Mouse (Mus musculus) CD4-positive, CD25-positive, alpha-beta regulatory T cell, adult 2 months (primary cell): Measurements from ENCODE around the gene Theg.

ENCODE experiments used
- DNase-seq: peaks from one replicate; pipeline ENCODE4 v3.0.0-alpha.2; 2012; ENCODE audit warnings: low read depth, low spot score

Theg gene

DNA sequence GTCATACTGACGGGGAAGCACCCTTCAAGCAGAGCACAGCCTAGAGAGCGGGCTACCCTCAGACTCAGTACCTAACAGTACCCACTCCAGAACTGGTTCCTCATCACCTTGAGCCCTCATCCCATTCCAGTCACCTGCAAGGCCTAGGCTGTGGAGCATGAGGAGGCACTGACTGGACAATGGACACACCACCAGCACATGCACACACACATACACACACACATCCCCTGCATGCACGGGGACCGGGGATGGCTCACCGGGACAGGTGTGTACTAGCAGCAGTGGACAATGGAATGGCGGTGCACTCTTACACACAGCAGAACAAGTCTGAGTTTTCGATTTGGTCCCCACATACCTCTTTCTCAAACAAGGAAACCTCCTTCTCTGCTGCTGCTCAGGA lies 49.9 kb downstream of the Theg start:
- no peak for DNase-seq

DNA sequence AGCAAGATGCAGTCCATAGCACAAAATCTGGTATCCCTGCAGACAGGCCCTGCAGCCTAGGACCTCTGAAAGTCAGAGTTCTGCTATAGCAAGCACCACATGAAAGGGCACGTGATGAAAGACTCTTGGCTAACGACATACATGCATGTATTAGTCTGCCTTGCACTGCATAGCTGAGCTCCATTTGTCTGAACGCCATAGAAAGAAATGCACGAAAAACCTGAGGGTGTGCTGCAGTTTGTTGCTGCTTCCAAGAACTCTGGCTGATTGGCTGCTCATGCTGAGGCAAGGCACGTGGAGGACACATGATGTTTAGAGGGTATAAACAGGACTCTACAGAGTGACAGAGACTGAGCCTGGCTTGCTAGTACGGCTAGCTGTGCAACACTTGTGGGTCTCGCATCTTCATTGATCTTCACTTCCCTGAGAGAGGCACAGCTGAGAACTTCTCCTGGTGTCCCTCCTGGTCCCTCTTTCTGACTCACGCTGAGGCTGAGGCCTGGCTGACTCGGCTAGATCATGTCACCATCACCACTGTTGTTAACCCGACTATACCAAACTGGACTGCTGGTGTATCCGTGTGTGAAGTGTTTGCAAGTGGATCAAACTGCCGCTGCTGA lies 50.6 kb downstream of the Theg start:
- DNase-seq, result no peak

DNA sequence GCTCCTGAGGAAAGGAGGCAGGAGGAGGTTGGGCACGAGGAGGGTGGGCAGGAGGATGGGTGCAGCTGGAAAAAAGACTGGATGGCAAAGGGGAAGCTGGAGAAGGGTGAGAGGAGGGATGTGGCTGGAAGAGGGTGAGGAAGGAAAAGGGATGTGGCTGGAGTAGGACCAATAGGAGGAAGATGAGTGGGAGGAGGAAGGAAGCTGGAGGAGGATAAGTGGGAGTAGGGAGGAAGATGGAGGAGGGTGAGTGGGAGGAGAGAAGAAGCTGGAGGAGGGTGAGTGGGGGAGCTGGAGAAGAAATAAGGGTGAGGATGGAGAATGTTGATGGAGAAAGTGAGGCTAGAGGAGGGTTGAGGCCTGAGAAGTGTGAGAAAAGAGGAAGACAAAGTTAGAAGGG lies 51.7 kb downstream of the Theg start:
- DNase-seq, result no peak

DNA sequence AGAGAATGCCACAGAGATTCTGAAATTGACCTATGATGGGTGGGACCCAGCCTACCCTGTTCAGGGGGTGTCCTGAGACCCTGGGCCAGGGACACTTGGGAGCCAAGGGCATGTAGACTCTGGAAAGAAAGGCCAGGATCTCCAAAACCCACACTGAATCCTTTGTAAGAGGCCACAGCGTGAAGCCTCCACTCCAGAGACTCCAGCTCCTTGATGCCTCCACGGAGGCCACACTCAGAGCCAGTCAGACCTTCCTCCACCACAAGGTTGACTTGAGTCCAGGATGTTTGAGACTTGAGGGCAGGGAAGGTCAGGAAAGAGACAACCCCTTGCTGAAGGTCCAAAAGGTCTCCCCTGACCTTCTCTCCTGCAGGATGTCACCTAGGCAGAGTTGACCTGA lies 52.7 kb downstream of the Theg start:
- no peak for DNase-seq

DNA sequence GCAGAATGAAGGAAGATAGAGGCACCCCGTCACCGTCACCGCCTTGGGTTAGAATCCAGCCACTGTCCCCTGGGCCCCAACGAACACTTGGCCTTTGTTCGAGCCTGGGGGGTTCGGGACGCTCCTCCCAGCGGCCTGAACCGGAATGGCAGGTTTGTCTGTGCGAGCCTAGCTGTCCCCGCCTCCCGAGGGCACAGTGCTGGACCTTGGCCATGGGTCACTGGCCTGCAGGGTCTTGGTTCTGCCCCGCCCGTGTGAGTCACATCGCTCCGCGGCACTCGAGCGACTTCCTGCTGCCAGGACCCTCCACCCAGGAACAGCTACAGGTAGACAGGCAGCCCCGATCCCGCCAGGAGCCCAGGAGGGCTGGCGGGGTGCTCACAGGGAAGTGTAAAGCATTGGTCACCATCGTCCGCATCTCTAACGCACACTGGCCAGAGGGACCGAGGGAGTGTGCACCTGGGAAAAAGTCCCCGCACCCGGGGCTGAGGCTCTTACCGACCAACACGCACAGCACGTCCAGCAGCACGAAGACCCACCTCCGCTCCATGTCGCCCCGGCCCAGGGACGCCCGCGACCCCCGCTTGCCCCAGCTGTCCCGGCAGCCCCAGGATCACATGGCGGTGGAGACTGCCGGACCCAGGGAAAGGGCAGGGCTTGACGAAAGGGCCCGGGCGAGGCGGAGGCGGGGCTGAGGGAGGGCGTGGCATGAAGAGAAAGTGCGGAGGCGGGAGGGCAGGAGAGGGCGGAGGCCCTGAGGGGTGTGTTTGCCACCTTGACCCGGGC lies 53.8 kb downstream of the Theg start, which contains the start of gene Plpp2:
Plpp2 (minus strand) TSS at position 671 of the 786 bp plus-strand sequence.
- peak; percentile 69 for DNase-seq

DNA sequence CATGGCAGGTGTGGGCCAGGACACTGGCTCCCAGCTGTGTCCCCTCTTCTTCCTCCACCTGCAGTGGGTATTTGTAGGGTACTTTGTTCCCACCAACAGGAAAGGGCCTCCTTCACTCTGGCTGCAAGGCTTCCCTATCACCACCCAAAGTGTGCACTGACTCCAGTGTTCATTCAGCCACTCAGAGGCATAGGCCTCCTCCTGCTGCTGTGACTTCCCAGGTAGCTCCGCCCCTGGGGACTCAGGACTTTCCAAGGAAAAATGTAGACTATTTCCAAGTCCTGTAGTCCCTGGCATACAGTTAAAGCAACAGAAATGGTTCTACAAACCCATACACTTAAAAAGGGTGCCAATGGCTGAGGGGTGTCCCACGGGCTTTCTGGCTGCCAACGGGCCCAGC lies 54.5 kb downstream of the Theg start:
- DNase-seq, result peak; percentile 4

DNA sequence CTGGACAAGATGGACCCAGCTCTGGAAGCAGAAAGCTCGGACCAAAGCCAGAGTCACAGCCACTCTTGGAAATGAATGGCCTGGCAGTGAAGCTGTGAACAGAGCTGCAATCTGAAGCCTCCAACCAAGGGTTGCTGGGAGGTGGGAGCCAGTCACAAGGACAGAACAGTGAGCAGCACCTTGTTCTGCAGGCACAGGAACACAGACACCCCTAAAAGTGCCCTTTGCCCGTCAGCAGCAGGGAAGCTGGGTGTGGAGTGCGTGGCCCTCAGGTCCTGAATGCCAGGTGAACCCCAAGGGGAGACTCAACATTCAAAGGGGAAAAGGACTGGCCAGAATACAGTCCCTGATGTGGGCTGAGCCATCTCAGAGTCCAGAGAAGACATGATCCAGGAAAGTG lies 55.5 kb downstream of the Theg start:
- no peak for DNase-seq

DNA sequence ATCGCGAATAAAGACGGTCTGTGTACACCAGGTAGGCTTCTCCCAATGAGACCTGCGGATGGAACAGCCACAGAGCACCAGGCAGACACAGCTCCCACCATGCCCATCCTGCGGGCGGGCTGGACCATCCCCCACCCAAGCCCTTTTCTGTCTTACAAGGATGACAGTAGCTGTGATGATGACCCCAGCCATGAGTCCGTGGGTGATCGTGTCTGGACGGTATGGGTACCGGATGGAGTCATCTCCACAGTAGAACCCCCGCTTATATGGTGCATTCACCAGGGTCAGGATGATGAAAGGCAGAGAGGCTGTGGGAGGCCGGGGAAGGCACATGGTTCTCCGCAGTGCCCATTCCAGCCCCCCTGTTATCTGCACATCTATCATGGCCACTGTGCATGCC lies 56.4 kb downstream of the Theg start:
- DNase-seq, result no peak

DNA sequence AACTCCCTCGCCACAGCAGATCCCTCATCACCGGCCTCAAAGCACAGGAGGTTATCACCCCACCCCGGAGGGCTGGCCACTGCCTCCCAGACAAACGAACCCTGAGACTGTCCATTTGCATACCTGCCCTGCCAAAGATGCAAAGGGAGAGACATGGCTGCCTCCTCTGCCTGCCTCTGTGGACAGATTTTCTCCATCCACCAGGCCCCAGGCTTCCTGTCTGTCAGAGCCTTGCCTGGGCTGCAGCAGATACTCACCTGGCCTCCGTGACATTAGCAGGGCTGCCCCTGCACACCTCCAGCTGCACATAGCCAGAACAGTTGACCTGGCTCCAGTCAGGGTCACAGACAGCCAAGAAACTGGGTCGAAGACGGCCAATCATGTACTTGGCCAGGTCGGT lies 56.9 kb downstream of the Theg start:
- DNase-seq, result no peak

DNA sequence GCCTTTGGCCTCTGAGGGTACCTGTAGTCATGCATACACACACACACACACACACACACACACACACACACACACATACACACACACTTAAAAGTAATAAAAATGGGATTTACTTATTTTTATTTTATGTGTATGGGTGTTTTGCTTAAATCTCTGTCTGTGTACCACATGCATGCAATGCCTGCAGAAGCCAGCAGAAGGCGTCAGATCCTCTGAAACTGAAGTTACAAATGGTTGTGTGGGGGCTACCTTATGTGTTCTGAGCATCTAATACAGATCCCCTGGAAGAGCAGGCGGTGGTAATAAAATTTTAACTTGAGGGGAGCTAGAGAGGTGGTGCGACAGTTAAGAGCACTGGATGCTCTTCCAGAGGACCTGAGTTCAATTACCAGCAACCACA lies 59.0 kb downstream of the Theg start:
- DNase-seq, result no peak

DNA sequence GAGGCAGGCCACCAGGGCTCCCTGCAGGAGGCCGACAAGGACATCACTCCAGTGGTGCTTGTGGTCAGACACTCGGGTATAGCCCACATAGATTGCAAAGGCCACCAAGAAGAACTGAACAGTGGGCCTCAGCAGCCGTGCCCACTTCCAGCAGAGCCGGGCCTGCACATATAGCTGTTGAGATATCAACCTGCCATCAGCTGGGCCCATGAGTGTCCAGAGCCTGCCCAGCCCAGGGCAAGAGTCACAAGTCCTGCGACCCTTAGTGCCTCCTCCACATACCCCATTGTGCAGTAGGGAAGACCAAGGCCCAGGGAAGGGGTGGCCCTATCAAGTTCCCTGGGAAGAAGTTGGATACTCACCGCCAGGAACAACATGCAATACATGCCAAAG lies 59.7 kb downstream of the Theg start:
- no peak for DNase-seq

DNA sequence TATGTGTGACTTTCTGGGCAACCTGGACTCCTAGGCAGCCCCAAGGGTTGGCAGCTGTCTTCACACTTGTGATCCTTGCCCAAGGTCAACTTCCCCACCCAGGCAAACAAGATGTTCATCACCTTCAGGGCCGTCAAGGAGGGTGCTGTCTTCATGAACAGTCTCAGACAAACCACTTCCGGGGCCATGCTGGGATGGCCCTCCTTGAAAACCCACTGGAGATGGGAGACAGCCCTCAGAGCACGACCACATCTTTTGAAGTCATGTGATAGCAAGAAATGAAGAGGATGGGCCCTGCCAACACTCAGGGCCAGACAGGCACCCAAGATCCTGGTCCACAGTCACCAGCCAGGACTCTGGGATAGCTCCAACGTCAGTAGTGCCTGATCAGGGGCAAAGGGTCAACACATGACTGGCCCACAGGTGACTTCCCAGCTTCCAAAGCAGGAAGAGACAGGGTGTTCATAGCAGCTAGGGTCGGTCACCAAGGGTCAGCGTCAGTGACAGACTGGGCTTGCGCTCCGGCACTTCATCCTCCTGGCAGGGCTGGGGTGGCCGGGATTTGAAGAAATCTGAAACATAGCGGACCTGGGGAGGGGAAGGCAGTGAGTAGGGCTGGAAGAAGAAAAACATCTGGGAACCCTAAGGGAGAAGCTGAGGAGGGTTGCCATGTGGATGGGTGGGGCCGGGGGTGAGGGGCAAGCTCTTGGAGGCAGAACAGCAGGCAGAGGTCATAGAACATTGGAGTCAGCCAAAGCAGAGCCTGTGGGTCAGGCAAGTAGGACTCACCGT lies 60.3 kb downstream of the Theg start:
- no peak for DNase-seq
